Mouse (Mus musculus) small intestine, adult 2 months (tissue): ENCODE measurements around the gene Selenov. TPM values are rescaled to one million over a fixed set of nuclear protein-coding genes. Genes with fewer than 3 reads are reported as not detected.

Experiments
- H3K27ac ChIP-seq: fragments of 200-500 bp; 2 replicates; pipeline ENCODE4 v1.5.1; 2012; ENCODE audit warnings: low read depth, low read length, control low read depth, inconsistent platforms; ENCODE audit not compliant: insufficient read depth
- H3K27me3 ChIP-seq: fragments of 200-500 bp; 2 replicates; pipeline ENCODE4 v1.6.1; 2012; ENCODE audit warnings: mild to moderate bottlenecking, moderate library complexity, low read length, inconsistent platforms; ENCODE audit not compliant: control insufficient read depth, insufficient read depth
- H3K36me3 ChIP-seq: fragments of 200-500 bp; 2 replicates; pipeline ENCODE4 v1.6.1; 2012; ENCODE audit warnings: mild to moderate bottlenecking, low read length, control low read depth, inconsistent platforms; ENCODE audit not compliant: control insufficient read depth, insufficient read depth
- H3K4me1 ChIP-seq: fragments of 200-500 bp; 2 replicates; pipeline ENCODE4 v1.6.1; 2012; ENCODE audit warnings: low read length, inconsistent platforms, mixed read lengths; ENCODE audit not compliant: control insufficient read depth, insufficient read depth, insufficient read length
- H3K4me3 ChIP-seq: fragments of 200-500 bp; 2 replicates; pipeline ENCODE4 v1.5.1; 2012; ENCODE audit warnings: low read depth, mild to moderate bottlenecking, control low read depth, inconsistent platforms, low read length, moderate library complexity
- CTCF ChIP-seq: fragments of 200-500 bp; IDR thresholded peaks from 2 replicates; pipeline ENCODE4 v1.5.1; 2012; ENCODE audit warnings: low read depth, mild to moderate bottlenecking, control low read depth, inconsistent platforms, low read length, moderate library complexity, mixed read lengths; ENCODE audit not compliant: insufficient replicate concordance, insufficient read length; ENCODE audit errors: extremely low read depth
- POLR2A ChIP-seq: fragments of 200-500 bp; IDR thresholded peaks from 2 replicates; pipeline ENCODE4 v1.6.1; 2012; ENCODE audit warnings: low read depth, mild to moderate bottlenecking, control low read depth, inconsistent platforms, low read length, moderate library complexity
- WGBS: fragments of 180-500 bp; shearing (Covaris S2); methylation state at CpG from one replicate; pipeline ENCODE4 v1.1.7; 2018; 5-methylcytosine and 5-hydroxymethylcytosine counted together
- polyA plus RNA-seq: library from polyadenylated mRNA; depleted of rRNA; stranded (reverse); fragments of >200 nt; gene quantifications from 2 replicates; pipeline ENCODE4 v1.2.3, GENCODE M21; 2012

Selenov gene
- polyA plus RNA-seq, 1 experiment, result not detected

DNA sequence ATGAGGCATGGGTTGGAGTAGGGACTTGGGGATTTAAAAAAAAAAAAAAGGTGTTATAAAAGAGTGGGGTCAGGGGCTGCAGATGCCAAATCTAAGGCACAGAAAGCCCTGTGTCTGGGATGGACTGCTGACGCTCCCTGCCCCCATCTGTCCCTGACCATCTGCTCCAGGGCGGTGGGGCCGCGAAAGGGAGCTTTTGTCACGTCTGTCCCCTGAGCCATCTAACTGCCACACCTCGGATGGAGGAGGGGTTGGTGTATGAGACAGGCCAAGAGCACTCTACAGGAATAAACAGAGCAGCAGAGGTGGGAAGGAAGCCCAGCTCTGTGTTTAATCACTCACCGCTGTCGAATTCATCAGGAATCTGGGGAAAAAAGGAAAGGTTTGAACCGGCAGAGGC lies 18.8 kb upstream of the Selenov start:
- TF ChIP-seq POLR2A, result no peak
- no peak for TF ChIP-seq CTCF
- Histone ChIP-seq H3K27ac (no peak overlapping the region), H3K36me3 (peaks cover 33% of the 10 kb centered on the region), H3K4me3 (no peak overlapping the region), H3K4me1 (peaks cover 8% of the 10 kb centered on the region), H3K27me3 (no peaks in the 10 kb centered on the region)
- WGBS, result 80% methylated on average over 9 of the region's 9 CpGs

DNA sequence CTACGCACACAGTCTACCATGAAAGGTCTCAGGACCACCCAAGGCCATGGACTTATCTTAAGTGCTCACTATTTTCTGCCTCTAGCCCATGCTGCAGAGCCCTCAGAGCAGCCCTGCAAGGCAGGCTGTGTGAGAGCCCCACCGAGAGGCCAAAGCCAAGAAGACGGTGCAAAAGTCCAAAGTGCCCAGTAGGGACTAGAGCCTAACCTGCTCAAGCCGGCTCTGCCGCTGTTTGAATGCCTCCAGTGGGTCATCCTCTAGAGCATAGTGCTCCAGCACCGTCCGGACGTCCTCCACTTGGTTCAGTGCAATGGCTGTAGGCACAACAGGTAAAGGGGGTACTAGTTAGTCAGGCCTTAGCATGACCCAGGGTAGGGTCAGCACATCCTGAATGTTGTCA lies 15.2 kb upstream of the Selenov start:
- no peak overlapping the region for H3K4me3 ChIP-seq
- TF ChIP-seq POLR2A, result no peak
- TF ChIP-seq CTCF, result no peak
- H3K36me3 ChIP-seq, result peaks cover 33% of the 10 kb centered on the region
- peaks cover 3% of the 10 kb centered on the region for H3K4me1 ChIP-seq
- no peak overlapping the region for H3K27ac ChIP-seq
- 88% methylated on average over 8 of the region's 8 CpGs for WGBS
- peaks cover 11% of the 10 kb centered on the region for H3K27me3 ChIP-seq

DNA sequence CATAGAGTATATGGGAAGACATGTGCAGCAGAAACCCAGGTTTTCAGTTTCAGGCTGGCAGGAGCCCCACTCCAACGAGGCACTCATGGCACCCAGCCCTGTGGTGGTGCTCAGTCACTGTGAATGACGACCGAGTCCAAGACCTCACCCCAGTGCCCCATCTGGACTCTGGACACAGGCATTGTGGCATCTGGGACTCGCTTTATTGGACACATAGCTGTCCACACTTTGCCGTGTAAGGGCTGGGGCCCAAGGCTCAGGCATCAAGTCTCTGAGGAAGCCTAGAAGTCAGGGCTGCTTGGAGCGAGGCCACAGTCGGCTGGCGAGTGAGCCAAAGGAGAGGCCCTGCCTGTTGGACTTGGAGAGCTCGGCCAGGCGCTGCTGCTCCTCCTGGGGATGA lies 14.7 kb upstream of the Selenov start:
- WGBS, result 90% methylated on average over 10 of the region's 10 CpGs
- peaks cover 15% of the 10 kb centered on the region for H3K27me3 ChIP-seq
- H3K36me3 ChIP-seq, result peaks cover 33% of the 10 kb centered on the region
- no peaks in the 10 kb centered on the region for H3K4me1 ChIP-seq
- H3K27ac ChIP-seq, result no peak overlapping the region
- TF ChIP-seq POLR2A, result no peak
- TF ChIP-seq CTCF, result no peak
- no peak overlapping the region for H3K4me3 ChIP-seq

DNA sequence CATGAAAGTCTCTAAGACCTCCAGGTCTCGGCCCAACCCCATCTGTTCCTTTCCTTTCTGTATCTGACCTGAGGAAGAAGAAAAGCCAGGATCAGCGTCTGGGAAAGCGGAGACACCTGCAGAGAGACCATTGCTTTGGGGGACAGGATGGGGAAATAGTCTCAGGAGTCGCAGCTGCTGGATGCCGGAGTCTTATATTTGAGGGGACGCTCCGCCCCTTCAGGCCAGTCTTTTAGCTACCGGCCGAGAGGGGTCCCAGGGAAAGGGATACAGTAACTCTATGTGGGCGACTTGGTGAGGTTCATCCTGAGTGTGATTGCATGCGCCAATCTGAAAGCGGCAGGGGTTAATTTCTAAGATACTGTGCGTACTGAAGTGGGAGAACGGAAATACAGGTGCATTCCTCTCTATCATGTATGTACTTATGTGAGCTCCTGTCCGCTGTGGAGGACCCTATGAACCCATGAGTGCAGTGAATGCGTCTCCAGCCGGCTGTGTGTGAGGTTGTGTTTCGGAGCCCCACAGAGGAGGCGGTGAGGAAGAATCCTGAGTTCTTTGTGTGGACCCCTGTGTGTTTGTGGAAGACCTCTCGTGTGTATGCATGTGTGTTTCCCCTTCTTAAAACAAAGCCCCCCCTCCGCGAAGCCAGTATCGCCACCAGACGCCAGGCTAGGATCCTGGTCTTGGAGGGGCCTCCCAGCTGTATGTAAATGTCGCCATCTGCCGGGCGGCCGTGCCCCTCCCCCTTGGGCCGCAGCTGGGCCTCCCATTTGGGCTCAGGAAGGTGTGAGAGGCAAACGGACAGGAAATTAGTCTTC lies 10.8 kb upstream of the Selenov start, which contains the start of gene Dll3:
TSS of gene Dll3 (minus strand) at position 623 of the 818 bp plus-strand sequence.
- Histone ChIP-seq H3K4me3 (peak within 1 kb of the TSS; percentile 34), H3K36me3 (peaks cover 17% of the 10 kb centered on the region), H3K4me1 (no peaks in the 10 kb centered on the region), H3K27me3 (peaks cover 31% of the 10 kb centered on the region), H3K27ac (no peak within 1 kb of the TSS)
- TF ChIP-seq POLR2A, result no peak
- TF ChIP-seq CTCF, result peak; percentile 54
- WGBS, result 4% methylated on average over 30 of the region's 30 CpGs

DNA sequence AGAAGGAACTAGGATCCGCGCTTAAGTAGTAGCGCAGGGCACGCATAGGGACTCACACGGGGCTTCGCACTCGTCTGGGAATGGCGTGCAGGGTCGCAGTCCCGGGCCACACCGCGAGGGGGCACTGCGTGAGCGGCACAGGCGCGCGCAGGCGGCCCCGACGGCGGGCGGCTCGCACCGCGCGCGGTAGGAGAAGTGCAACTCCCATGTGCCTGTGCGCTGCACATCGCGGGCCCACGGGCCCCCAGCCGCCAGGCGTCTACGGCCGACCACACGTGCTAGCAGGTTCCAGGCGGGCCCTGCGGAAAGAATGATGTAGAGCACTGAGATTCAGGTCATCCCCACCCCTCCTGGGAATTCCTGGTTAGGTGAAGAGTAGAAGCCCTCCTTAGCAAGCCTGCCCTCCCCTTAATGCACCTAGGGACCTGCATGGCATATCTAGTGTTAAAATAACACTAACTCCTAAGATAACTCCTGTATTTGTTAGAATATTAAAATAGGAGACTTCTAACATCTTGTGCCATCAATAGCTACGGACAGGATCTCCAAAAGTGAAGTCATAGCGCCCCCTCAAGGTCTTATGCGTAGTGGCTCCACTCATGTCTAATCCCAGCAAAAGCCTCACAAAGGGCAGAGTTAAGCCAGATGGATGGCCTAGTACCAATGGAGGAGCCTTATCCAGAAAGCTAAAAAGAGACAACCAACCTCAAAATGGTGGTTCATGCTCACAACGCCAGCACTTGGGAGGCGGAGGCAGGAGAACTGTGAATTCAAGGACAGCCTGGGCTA lies 8.0 kb upstream of the Selenov start:
- Histone ChIP-seq H3K4me3 (no peak overlapping the region), H3K36me3 (no peaks in the 10 kb centered on the region), H3K27me3 (peaks cover 37% of the 10 kb centered on the region), H3K27ac (no peak overlapping the region), H3K4me1 (peaks cover 5% of the 10 kb centered on the region; the same call in 1 of the 2 replicates)
- peak; percentile 7; the same call in 1 of the 2 replicates for TF ChIP-seq CTCF
- TF ChIP-seq POLR2A, result no peak
- WGBS, result 16% methylated on average over 43 of the region's 43 CpGs

DNA sequence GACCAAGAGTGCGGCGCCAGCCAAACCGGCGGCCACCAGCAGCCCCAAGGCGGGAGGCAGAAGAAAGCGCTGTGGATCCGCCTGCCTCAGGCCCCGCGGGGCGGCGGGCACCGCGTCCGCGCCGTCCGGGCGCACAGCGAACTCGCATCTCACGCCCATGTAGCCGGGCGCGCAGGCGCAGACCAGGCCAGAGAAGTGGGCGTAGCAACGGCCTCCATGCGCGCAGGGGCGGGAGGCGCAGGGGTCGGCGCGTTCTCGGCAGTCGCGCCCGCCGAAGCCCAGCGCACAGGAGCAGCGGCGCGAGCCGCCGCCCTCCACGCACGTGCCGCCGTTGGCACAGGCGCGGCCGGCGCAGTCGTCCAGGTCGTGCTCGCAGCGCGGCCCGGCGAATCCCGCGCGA lies 3.5 kb upstream of the Selenov start:
- 4% methylated on average over 63 of the region's 63 CpGs for WGBS
- H3K27me3 ChIP-seq, result peaks cover 42% of the 10 kb centered on the region
- peak overlapping the region; percentile 58 for H3K4me3 ChIP-seq
- peaks cover 10% of the 10 kb centered on the region for H3K4me1 ChIP-seq
- no peak for TF ChIP-seq CTCF
- no peak for TF ChIP-seq POLR2A
- no peak overlapping the region for H3K27ac ChIP-seq
- H3K36me3 ChIP-seq, result no peaks in the 10 kb centered on the region

DNA sequence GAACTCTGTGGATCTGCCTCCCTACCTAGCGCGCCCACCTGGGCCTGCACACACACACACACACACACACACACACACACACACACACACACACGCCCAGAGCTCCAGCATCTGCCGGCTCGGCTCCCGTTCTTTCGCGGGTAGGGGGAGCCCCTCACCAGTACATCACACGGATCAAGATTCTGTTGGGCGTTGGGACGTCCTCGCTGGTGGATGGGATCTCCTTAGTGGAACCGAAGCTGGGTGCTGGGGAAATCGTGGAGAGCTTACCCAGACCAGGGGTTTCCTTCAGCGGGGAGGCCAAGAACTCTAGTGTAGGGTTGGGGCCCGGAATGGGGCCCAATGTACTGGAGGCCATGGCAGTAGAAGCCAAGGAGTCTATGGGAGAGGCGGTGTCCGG lies 821 bp downstream of the Selenov start:
- peaks cover 10% of the 10 kb centered on the region for H3K4me1 ChIP-seq
- no peak for TF ChIP-seq POLR2A
- H3K27me3 ChIP-seq, result peaks cover 48% of the 10 kb centered on the region
- no peak overlapping the region for H3K4me3 ChIP-seq
- H3K27ac ChIP-seq, result no peak overlapping the region
- WGBS, result 1% methylated on average over 18 of the region's 18 CpGs
- no peaks in the 10 kb centered on the region for H3K36me3 ChIP-seq
